Mouse (Mus musculus): ENCODE results near the gene Hmmr.
"Not testable (repeated sequence)": the region's sequence is repeated elsewhere in the genome, so short reads cannot be mapped to it uniquely, and the experiment has no call there.

The Hmmr gene

GRCm38 (mm10) chr11:40733339-40734174, at the start of gene Hmmr, which contains the start of gene Nudcd2:
Gene Hmmr (minus strand): TSS chr11:40733422.
Gene Nudcd2 (plus strand): TSS chr11:40733667.
- DNase-seq (ENCODE audit: low spot score in 2 of 2), result peak; percentile 96 to 97

- DNase-seq (ENCODE audit: low spot score in 2 of 2), result no peak
These were observed 48.6 kb upstream of the Hmmr start for GRCm38 (mm10) chr11:40781857-40782256.

GRCm38 (mm10) chr11:40775315-40776269, 42.4 kb upstream of the Hmmr start:
- no peak for DNase-seq (ENCODE audit: low spot score in 2 of 2)

DNA sequence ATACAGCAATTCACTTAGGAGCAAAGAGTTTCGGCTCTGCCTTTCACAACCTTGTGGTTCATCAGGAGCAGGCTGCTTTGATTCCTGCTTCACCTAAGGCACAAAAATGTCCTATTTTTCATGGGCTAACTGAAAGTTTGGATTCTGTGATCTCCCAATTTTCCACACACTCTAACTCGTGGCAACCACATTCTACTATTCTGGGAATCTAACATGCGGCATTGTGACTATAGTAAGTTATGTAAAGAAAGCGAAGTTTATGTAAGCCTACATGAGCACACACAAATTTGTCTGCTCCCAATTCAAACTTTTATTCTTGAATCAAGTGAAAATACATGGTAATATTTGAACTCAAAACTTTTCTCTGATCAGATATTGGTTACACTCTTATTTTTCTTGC, 31.5 kb upstream of the Hmmr start:
- DNase-seq (ENCODE audit: low spot score in 2 of 2), result no peak

- no peak for DNase-seq (ENCODE audit: low spot score in 2 of 2)
These were observed 30.2 kb upstream of the Hmmr start for GRCm38 (mm10) chr11:40763395-40763794.

DNA sequence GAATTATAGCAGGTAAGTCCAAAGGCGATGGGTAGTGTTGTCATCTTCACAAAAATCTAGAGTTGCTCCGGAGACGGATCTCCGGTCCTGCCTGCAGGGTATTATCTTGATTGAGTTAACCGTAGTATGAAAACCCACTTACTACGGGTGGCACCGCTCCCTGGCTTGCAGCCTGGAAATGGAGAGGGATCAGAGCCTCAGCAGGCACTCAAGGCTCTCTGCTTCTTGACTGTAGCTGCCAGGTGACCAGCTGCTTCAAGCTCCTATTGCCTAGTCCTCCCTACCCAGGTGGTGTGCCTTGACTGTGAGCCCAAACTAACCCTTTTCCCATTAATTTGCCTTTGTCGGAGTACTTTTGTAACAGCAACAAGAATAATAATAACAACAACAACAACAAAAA, 26.7 kb upstream of the Hmmr start:
- DNase-seq (ENCODE audit: low spot score in 2 of 2), result no peak

- no peak for DNase-seq (ENCODE audit: low spot score in 2 of 2)
These were observed 22.7 kb upstream of the Hmmr start for GRCm38 (mm10) chr11:40755968-40756367.

- peak; percentile 90 to 94 for DNase-seq (ENCODE audit: low spot score in 2 of 2)
These were observed 21.9 kb upstream of the Hmmr start, which contains the start of gene Ccng1 for GRCm38 (mm10) chr11:40755109-40755627. Gene Ccng1 (minus strand): TSS chr11:40755311.

DNA sequence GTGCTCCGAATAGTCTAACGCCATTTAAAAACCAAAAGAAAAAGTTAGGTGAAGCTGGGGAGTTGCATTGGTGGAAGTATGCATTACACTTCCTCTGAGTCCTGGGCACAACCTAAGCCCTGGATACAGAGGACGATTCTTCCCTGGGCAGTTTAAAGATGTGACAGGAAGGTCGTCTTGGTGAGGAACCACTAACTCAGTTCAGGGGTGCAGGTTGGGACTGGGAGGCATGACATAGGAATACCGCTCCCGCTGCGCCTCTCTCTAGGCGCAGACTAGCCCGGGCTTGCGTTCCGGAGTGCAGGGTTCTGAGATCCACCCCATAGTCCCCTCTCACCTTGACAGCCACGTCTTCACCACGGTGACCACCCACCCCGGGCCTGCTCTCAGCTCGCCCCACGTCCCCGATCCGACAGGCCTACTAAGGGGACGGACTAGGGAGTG, 21.5 kb upstream of the Hmmr start:
- DNase-seq (ENCODE audit: low spot score in 2 of 2), result peak in 1 of 2 experiments; percentile 24

- DNase-seq (ENCODE audit: low spot score in 2 of 2), result no peak
These were observed 20.6 kb upstream of the Hmmr start for GRCm38 (mm10) chr11:40753836-40754235.

- DNase-seq (ENCODE audit: low spot score in 2 of 2), result no peak
These were observed 14.5 kb upstream of the Hmmr start for GRCm38 (mm10) chr11:40747716-40748115.

GRCm38 (mm10) chr11:40746361-40746760, 13.1 kb upstream of the Hmmr start:
- no peak for DNase-seq (ENCODE audit: low spot score in 2 of 2)

DNA sequence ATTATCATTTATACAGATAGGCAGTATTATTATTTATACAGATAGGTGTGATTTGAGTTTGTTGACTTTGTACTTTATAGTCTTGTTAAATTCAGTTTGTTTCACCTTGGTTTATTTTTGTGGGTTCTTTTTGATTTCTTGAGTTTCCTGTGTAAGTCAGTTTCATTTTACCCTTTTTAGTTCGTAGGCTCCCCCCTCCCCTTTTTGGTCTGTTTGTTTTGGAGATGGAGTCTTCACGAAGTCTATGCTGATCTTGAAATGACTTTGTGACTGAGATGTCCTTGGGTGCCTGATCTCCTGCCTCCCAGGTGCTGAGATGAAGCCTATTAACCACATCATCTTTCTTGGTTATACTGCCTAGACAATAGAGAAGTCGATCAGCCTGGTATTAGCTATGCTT, 11.1 kb upstream of the Hmmr start:
- no peak for DNase-seq (ENCODE audit: low spot score in 2 of 2)

GRCm38 (mm10) chr11:40741605-40742262, 8.5 kb upstream of the Hmmr start:
- DNase-seq (ENCODE audit: low spot score in 2 of 2), result no peak

DNA sequence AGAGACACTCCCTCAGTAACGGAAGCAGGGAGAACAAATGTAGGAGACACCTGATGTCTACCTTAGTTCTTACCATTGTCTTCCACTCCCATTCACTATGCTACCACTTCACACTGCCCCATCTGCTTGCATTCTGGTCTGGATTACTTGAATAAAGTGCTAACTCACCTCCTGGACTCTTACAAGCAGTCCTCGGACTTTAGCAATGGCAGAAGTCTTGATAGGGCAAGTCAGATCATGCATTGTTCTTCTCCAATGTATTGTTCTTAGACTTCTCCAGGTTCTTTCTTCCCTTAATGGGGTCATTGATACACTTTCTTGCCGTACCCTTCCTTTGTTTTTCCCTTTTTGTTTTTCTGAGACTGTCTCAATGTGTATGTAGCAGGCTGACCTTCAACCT, 4.1 kb upstream of the Hmmr start:
- DNase-seq (ENCODE audit: low spot score in 2 of 2), result no peak

DNA sequence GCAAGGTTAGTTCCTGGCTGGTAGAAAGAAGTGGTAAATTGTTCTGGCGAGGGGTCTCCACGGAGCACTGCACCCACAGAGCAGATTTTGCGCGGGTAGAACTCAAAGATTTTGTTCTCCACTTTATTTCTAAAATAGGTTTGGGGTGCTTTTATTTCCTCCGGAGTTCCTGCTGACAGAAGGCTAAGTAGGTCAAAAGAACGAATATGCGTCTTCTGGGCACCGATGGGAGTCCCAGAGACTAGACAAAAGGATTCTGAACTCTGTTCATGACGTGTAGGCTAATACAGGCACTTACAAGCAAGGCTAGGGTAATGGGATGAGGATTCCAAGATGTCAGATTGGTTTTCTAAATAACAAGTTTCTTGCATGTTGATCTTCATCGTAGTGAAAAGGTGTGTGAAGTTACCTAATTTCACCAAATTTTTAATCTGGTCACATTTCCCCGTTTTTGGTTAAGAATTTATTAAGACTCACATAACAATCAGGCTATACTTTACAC, 1.1 kb upstream of the Hmmr start:
- no peak for DNase-seq (ENCODE audit: low spot score in 2 of 2)

GRCm38 (mm10) chr11:40732997-40733338, 254 bp downstream of the Hmmr start:
- DNase-seq (ENCODE audit: low spot score in 2 of 2), result no peak

DNA sequence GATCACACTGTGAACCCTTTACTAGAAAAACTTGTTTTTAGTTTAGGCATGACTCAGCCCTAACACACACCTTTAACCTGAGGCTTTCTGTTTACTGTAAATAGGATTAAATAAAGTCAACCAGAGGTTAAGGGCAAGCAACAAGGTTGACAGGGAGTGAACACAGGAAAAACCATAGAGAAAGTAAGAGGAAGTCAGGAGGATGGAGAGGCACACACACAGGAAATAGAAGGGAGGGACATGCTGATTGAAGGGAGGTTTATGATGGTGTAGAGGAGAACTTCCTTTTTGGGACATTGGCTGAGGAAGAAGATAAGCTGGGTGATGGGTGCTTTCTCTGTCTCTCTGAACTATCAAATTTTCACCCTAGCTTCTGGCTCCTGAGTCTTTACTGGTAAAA, 14.9 kb downstream of the Hmmr start:
- DNase-seq (ENCODE audit: low spot score in 2 of 2), result no peak

GRCm38 (mm10) chr11:40715524-40715923, 17.7 kb downstream of the Hmmr start:
- peak in 1 of 2 experiments; percentile 8 for DNase-seq (ENCODE audit: low spot score in 2 of 2)

- no peak for DNase-seq (ENCODE audit: low spot score in 2 of 2)
These were observed 19.4 kb downstream of the Hmmr start for GRCm38 (mm10) chr11:40713858-40714257.

- DNase-seq (ENCODE audit: low spot score in 2 of 2), result not testable (repeated sequence)
These were observed 23.3 kb downstream of the Hmmr start for GRCm38 (mm10) chr11:40709899-40710298.

Measured in right cerebral cortex, adult 2 months (tissue).